Mouse (Mus musculus) brown adipose tissue, adult 24 weeks (tissue): ENCODE measurements around the gene Best2. TPM values are rescaled to one million over a fixed set of nuclear protein-coding genes. Genes with fewer than 3 reads are reported as not detected.
A peak's percentile ranks its signal among the peaks of the same experiment; 100 is the strongest.

Source experiments
- H3K27ac ChIP-seq: fragments of 200-500 bp; replicated peaks from 2 replicates; pipeline ENCODE4 v1.5.1; 2012; ENCODE audit warnings: low read depth, mild to moderate bottlenecking, low read length
- H3K4me1 ChIP-seq: fragments of 200-500 bp; 2 replicates; pipeline ENCODE4 v1.6.1; 2012; ENCODE audit warnings: low read length, mixed read lengths; ENCODE audit not compliant: control insufficient read depth, insufficient read depth, insufficient read length
- H3K4me3 ChIP-seq: fragments of 200-500 bp; 2 replicates; pipeline ENCODE4 v1.5.1; 2012; ENCODE audit warnings: low read depth, mild to moderate bottlenecking, low read length, moderate library complexity; ENCODE audit not compliant: insufficient read depth
- polyA plus RNA-seq: library from polyadenylated mRNA; stranded (reverse); fragments of >200 nt; gene quantifications from 2 replicates; pipeline ENCODE4 v1.2.4, GENCODE M21; 2012; ENCODE audit not compliant: missing spikeins, insufficient read depth, insufficient read length

The Best2 gene
- polyA plus RNA-seq, 1 experiment: not detected

GRCm38 (mm10) chr8:84969241-84970134, 44.8 kb downstream of the Best2 start, which contains the start of the genes Gm49661, Prdx2 and Rnaseh2a:
Gene Gm49661 (minus strand): TSS chr8:84969433.
Gene Prdx2 (plus strand): TSS chr8:84969587.
Gene Rnaseh2a (minus strand): TSS chr8:84969767.
- H3K4me1 ChIP-seq: peaks cover 14% of the 10 kb centered on the region; the same call in 1 of the 2 replicates
- peak within 1 kb of the TSS; percentile 87 for H3K4me3 ChIP-seq
- H3K27ac ChIP-seq: peak within 1 kb of the TSS; percentile 70

- H3K4me3 ChIP-seq: peak overlapping the region; percentile 87
- H3K27ac ChIP-seq: peak overlapping the region; percentile 70
- H3K4me1 ChIP-seq: peaks cover 14% of the 10 kb centered on the region; the same call in 1 of the 2 replicates
These were observed 45.7 kb downstream of the Best2 start for GRCm38 (mm10) chr8:84968650-84969049.

- H3K4me3 ChIP-seq: no peak overlapping the region
- H3K27ac ChIP-seq: no peak overlapping the region
- H3K4me1 ChIP-seq: peaks cover 14% of the 10 kb centered on the region; the same call in 1 of the 2 replicates
These were observed 46.6 kb downstream of the Best2 start for GRCm38 (mm10) chr8:84967532-84968304.

- Histone ChIP-seq H3K27ac (peak overlapping the region; percentile 27; the same call in 1 of the 2 replicates), H3K4me1 (peaks cover 14% of the 10 kb centered on the region; the same call in 1 of the 2 replicates), H3K4me3 (no peak overlapping the region)
These were observed 47.7 kb downstream of the Best2 start for GRCm38 (mm10) chr8:84966603-84967002.

GRCm38 (mm10) chr8:84965731-84966291, 48.5 kb downstream of the Best2 start:
- Histone ChIP-seq H3K27ac (no peak overlapping the region), H3K4me3 (peak overlapping the region; percentile 64), H3K4me1 (peaks cover 14% of the 10 kb centered on the region; the same call in 1 of the 2 replicates)

GRCm38 (mm10) chr8:84963952-84964351, 50.4 kb downstream of the Best2 start:
- Histone ChIP-seq H3K4me1 (peaks cover 12% of the 10 kb centered on the region; the same call in 1 of the 2 replicates), H3K4me3 (no peak overlapping the region), H3K27ac (no peak overlapping the region)

GRCm38 (mm10) chr8:84959811-84960210, 54.5 kb downstream of the Best2 start:
- Histone ChIP-seq H3K4me3 (no peak overlapping the region), H3K4me1 (no peaks in the 10 kb centered on the region), H3K27ac (no peak overlapping the region)

Other genes with a start within 250 kb of the Best2 start
- 74.6 and 78.4 TPM in 2 replicates for gene Nfix, start 214.2 kb downstream of the Best2 start, polyA plus RNA-seq
- gene Dand5, start 191.7 kb downstream of the Best2 start, polyA plus RNA-seq: 7.2 and 9.4 TPM in 2 replicates
- gene Gadd45gip1, start 183.0 kb downstream of the Best2 start, polyA plus RNA-seq: 32.2 and 37.2 TPM in 2 replicates
- gene Rad23a, start 173.9 kb downstream of the Best2 start, polyA plus RNA-seq: 73.3 and 79.3 TPM in 2 replicates
- 211 and 306 TPM in 2 replicates for gene Calr, start 167.6 kb downstream of the Best2 start, polyA plus RNA-seq
- gene Farsa, start 157.5 kb downstream of the Best2 start, polyA plus RNA-seq: 11.3 and 14.4 TPM in 2 replicates
- 3.3 and 3.6 TPM in 2 replicates for gene Syce2, start 142.4 kb downstream of the Best2 start, polyA plus RNA-seq
- 53.8 and 76.8 TPM in 2 replicates for gene Gcdh, start 120.6 kb downstream of the Best2 start, polyA plus RNA-seq
- gene Klf1, start 112.6 kb downstream of the Best2 start, polyA plus RNA-seq: not detected in 2 replicates
- gene Dnase2a, start 106.0 kb downstream of the Best2 start, polyA plus RNA-seq: 4.6 and 12.9 TPM in 2 replicates
- not detected in 2 replicates for gene Mast1, start 77.2 kb downstream of the Best2 start, polyA plus RNA-seq
- gene Rtbdn, start 67.5 kb downstream of the Best2 start, polyA plus RNA-seq: not detected in 2 replicates
- gene Gm49661, start 45.1 kb downstream of the Best2 start, polyA plus RNA-seq: not detected in 2 replicates
- gene Prdx2, start 44.9 kb downstream of the Best2 start, polyA plus RNA-seq: 387 and 425 TPM in 2 replicates
- gene Rnaseh2a, start 44.8 kb downstream of the Best2 start, polyA plus RNA-seq: 26.6 and 28.5 TPM in 2 replicates
- 15.4 and 47.7 TPM in 2 replicates for gene Junb, start 35.8 kb downstream of the Best2 start, polyA plus RNA-seq
- gene Hook2, start 23.9 kb downstream of the Best2 start, polyA plus RNA-seq: 1.1 and 1.6 TPM in 2 replicates
- 113 and 117 TPM in 2 replicates for gene Asna1, start 10.8 kb upstream of the Best2 start, polyA plus RNA-seq
- gene Trir, start 12.3 kb upstream of the Best2 start, polyA plus RNA-seq: 68.4 and 68.5 TPM in 2 replicates
- 28.4 and 33.5 TPM in 2 replicates for gene Tnpo2, start 22.4 kb upstream of the Best2 start, polyA plus RNA-seq
- gene Fbxw9, start 45.5 kb upstream of the Best2 start, polyA plus RNA-seq: 3.0 and 4.1 TPM in 2 replicates
- not detected in 2 replicates for gene Gm5741, start 53.5 kb upstream of the Best2 start, polyA plus RNA-seq
- 19.1 and 20.0 TPM in 2 replicates for gene Dhps, start 57.2 kb upstream of the Best2 start, polyA plus RNA-seq
- 95.5 and 130 TPM in 2 replicates for gene Wdr83os, start 66.2 kb upstream of the Best2 start, polyA plus RNA-seq
- 26.8 and 28.7 TPM in 2 replicates for gene Wdr83, start 66.8 kb upstream of the Best2 start, polyA plus RNA-seq
- 17.4 and 20.8 TPM in 2 replicates for gene Man2b1, start 68.7 kb upstream of the Best2 start, polyA plus RNA-seq
- 0.44 and 0.96 TPM in 2 replicates for gene Zfp791, start 108.6 kb upstream of the Best2 start, polyA plus RNA-seq
- gene Cks1brt, start 137.4 kb upstream of the Best2 start, polyA plus RNA-seq: not detected in 2 replicates
- not detected in 2 replicates for gene Olfr371, start 211.5 kb upstream of the Best2 start, polyA plus RNA-seq